Mouse (Mus musculus) embryonic facial prominence, embryonic 11.5 days (tissue): Measurements from ENCODE around the gene Cyp2c68. TPM values are rescaled to one million over a fixed set of nuclear protein-coding genes. Genes with fewer than 3 reads are reported as not detected.
"Not testable (repeated sequence)": the region's sequence is repeated elsewhere in the genome, so short reads cannot be mapped to it uniquely, and the experiment has no call there.

ENCODE experiments used
- ATAC-seq: fragments of 200-750 bp; cut with Nextera tagmentation; replicated peaks from 2 replicates; pipeline ENCODE4 v1.8.0; 2017; ENCODE audit warnings: low read depth; ENCODE audit not compliant: insufficient number of reproducible peaks, low FRiP score, low TSS enrichment
- DNase-seq: peaks from one replicate; pipeline ENCODE4 v3.0.0-alpha.2; 2015; ENCODE audit warnings: low spot score
- H3K27ac ChIP-seq: fragments of 300-500 bp; sonication (generic); replicated peaks from 2 replicates; pipeline ENCODE4 v1.5.1; 2014; ENCODE audit warnings: mild to moderate bottlenecking, low read depth, low read length, control low read depth
- H3K27me3 ChIP-seq: fragments of 300-500 bp; sonication (generic); 2 replicates; pipeline ENCODE4 v1.6.1; 2014; ENCODE audit warnings: mild to moderate bottlenecking, low read length, moderate library complexity, mixed read lengths; ENCODE audit not compliant: control insufficient read depth, insufficient read depth
- H3K36me3 ChIP-seq: fragments of 300-500 bp; sonication (generic); replicated peaks from 2 replicates; pipeline ENCODE4 v1.6.1; 2014; ENCODE audit warnings: low read depth, mild to moderate bottlenecking, low read length, moderate library complexity, mixed read lengths; ENCODE audit not compliant: control insufficient read depth, insufficient read depth
- H3K4me1 ChIP-seq: fragments of 300-500 bp; sonication (generic); 2 replicates; pipeline ENCODE4 v1.6.1; 2014; ENCODE audit warnings: low read length, mixed read lengths; ENCODE audit not compliant: control insufficient read depth, insufficient read depth
- H3K4me2 ChIP-seq: fragments of 300-500 bp; sonication (generic); 2 replicates; pipeline ENCODE4 v1.6.1; 2014; ENCODE audit warnings: low read depth, mild to moderate bottlenecking, control low read depth, low read length, moderate library complexity
- H3K4me3 ChIP-seq: fragments of 300-500 bp; sonication (generic); 2 replicates; pipeline ENCODE4 v1.5.1; 2014; ENCODE audit warnings: low read depth, low read length, control low read depth
- H3K9ac ChIP-seq: fragments of 300-500 bp; sonication (generic); replicated peaks from 2 replicates; pipeline ENCODE4 v1.6.1; 2014; ENCODE audit warnings: mild to moderate bottlenecking, control low read depth, low read length
- H3K9me3 ChIP-seq: fragments of 300-500 bp; sonication (generic); replicated peaks from 2 replicates; pipeline ENCODE4 v1.6.1; 2016; ENCODE audit warnings: mild to moderate bottlenecking, low read length, inconsistent platforms, mixed read lengths; ENCODE audit not compliant: control insufficient read depth
- WGBS: fragments of 180-500 bp; shearing (Covaris S2); extraction: QIAGEN DNeasy Blood & Tissue Kit; methylation state at CpG from one replicate; pipeline ENCODE4 v1.1.7; 2014; 5-methylcytosine and 5-hydroxymethylcytosine counted together
- polyA plus RNA-seq: library from polyadenylated mRNA; unstranded; fragments of >200 nt; fragmentation: Nextera tagmentation; extraction: Ambion mirVana; gene quantifications from 2 replicates; pipeline ENCODE4 v1.2.1, GENCODE M21; 2014

Gene Cyp2c68
- polyA plus RNA-seq, 1 experiment from 2014 or later, result not detected

- H3K9me3 ChIP-seq, result no peaks in the 10 kb centered on the region
- H3K27me3 ChIP-seq, result no peaks in the 10 kb centered on the region
- no peaks in the 10 kb centered on the region for H3K36me3 ChIP-seq
- no peak overlapping the region for H3K27ac ChIP-seq
- 95% methylated on average over 9 of the region's 9 CpGs for WGBS
- H3K4me1 ChIP-seq, result no peaks in the 10 kb centered on the region
- ATAC-seq (no peak), DNase-seq (no peak)
- H3K9ac ChIP-seq, result no peak overlapping the region
- no peak overlapping the region for H3K4me3 ChIP-seq
- no peak overlapping the region for H3K4me2 ChIP-seq
These were observed 93.3 kb downstream of the Cyp2c68 start for GRCm38 (mm10) chr19:39647519-39647918.

- not testable (repeated sequence) for ATAC-seq, H3K9me3 ChIP-seq, H3K4me1 ChIP-seq, H3K36me3 ChIP-seq, H3K27me3 ChIP-seq, H3K9ac ChIP-seq, DNase-seq, H3K27ac ChIP-seq, H3K4me3 ChIP-seq, H3K4me2 ChIP-seq
- WGBS, result 89% methylated on average over 7 of the region's 7 CpGs
These were observed 96.3 kb downstream of the Cyp2c68 start for GRCm38 (mm10) chr19:39644551-39644950.

Other genes with a start within 250 kb of the Cyp2c68 start
- not detected in 2 replicates for gene Cyp2c39, start 230.2 kb downstream of the Cyp2c68 start, polyA plus RNA-seq
- gene Cyp2c67, start 92.0 kb downstream of the Cyp2c68 start, polyA plus RNA-seq, result not detected in 2 replicates
- gene Cyp2c40, start 71.8 kb upstream of the Cyp2c68 start, polyA plus RNA-seq, result not detected in 2 replicates
- not detected in 2 replicates for gene Cyp2c69, start 145.7 kb upstream of the Cyp2c68 start, polyA plus RNA-seq